Mouse (Mus musculus) thymus, adult 2 months (tissue): ENCODE results near the gene Ipo4.

ENCODE experiments used
- CTCF ChIP-seq: fragments of 200-500 bp; IDR thresholded peaks from 2 replicates; pipeline ENCODE4 v1.5.1; 2012; ENCODE audit warnings: mild to moderate bottlenecking, control low read depth, low read length, moderate library complexity, borderline replicate concordance; ENCODE audit not compliant: control insufficient read depth, poor library complexity, insufficient read depth; ENCODE audit errors: extremely low read depth
- POLR2A ChIP-seq: fragments of 200-500 bp; IDR thresholded peaks from 2 replicates; pipeline ENCODE4 v1.6.1; 2012; ENCODE audit warnings: mild to moderate bottlenecking, low read length, control low read depth, moderate library complexity; ENCODE audit not compliant: control insufficient read depth, poor library complexity, insufficient read depth; ENCODE audit errors: extremely low read depth

DNA sequence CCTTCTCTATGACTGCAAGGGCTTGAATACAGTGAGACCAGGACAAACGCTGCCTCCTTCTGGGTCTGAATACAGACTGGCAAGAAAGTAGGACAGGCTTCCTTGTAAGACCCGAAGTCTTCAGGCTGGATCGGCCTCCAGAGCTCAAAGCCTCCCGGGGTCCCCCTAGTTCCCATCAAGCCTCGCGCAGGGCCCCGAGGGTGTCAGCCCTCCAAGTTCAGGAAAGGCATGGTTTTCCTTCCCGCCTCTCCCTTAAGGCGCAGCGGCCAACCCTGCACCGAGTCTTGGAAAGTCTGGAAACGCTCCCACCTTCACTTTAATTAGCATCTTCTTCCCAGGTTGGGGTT lies 35.7 kb upstream of the Ipo4 start:
- TF ChIP-seq CTCF = no peak
- TF ChIP-seq POLR2A = no peak
